Mouse (Mus musculus) forebrain, embryonic 11.5 days (tissue): ENCODE results near the gene Gm12184. TPM values are rescaled to one million over a fixed set of nuclear protein-coding genes. Genes with fewer than 3 reads are reported as not detected.
"Not testable (repeated sequence)": the region's sequence is repeated elsewhere in the genome, so short reads cannot be mapped to it uniquely, and the experiment has no call there.

Source experiments
- ATAC-seq: fragments of 200-750 bp; cut with Nextera tagmentation; replicated peaks from 2 replicates; pipeline ENCODE4 v1.8.0; 2017; ENCODE audit warnings: moderate TSS enrichment; ENCODE audit not compliant: low FRiP score
- DNase-seq: peaks from one replicate; pipeline ENCODE4 v3.0.0-alpha.2; 2017; ENCODE audit warnings: low spot score
- H3K27ac ChIP-seq: fragments of 300-500 bp; sonication (generic); 2 replicates; pipeline ENCODE4 v1.5.1; 2014; ENCODE audit warnings: low read depth, low read length
- H3K27me3 ChIP-seq: fragments of 300-500 bp; sonication (generic); 2 replicates; pipeline ENCODE4 v1.6.1; 2014; ENCODE audit warnings: mild to moderate bottlenecking, low read length, mixed read lengths; ENCODE audit not compliant: control insufficient read depth, insufficient read depth
- H3K36me3 ChIP-seq: fragments of 300-500 bp; sonication (generic); 2 replicates; pipeline ENCODE4 v1.6.1; 2014; ENCODE audit warnings: mild to moderate bottlenecking, low read length, moderate library complexity, mixed read lengths; ENCODE audit not compliant: control insufficient read depth, insufficient read depth
- H3K4me1 ChIP-seq: fragments of 300-500 bp; sonication (generic); replicated peaks from 2 replicates; pipeline ENCODE4 v1.6.1; 2014; ENCODE audit warnings: low read length, mixed read lengths; ENCODE audit not compliant: control insufficient read depth, insufficient read depth
- H3K4me2 ChIP-seq: fragments of 300-500 bp; sonication (generic); 2 replicates; pipeline ENCODE4 v1.6.1; 2014; ENCODE audit warnings: low read depth, mild to moderate bottlenecking, low read length, moderate library complexity, mixed read lengths; ENCODE audit not compliant: severe bottlenecking
- H3K4me3 ChIP-seq: fragments of 300-500 bp; sonication (generic); 2 replicates; pipeline ENCODE4 v1.5.1; 2014; ENCODE audit warnings: low read depth, low read length
- H3K9ac ChIP-seq: fragments of 300-500 bp; sonication (generic); 2 replicates; pipeline ENCODE4 v1.6.1; 2014; ENCODE audit warnings: low read length
- H3K9me3 ChIP-seq: fragments of 300-500 bp; sonication (generic); 2 replicates; pipeline ENCODE4 v1.6.1; 2016; ENCODE audit warnings: low read length, mixed read lengths; ENCODE audit not compliant: control insufficient read depth
- WGBS: fragments of 180-500 bp; shearing (Covaris S2); extraction: QIAGEN DNeasy Blood & Tissue Kit; methylation state at CpG from one replicate; pipeline ENCODE4 v1.1.7; 2014; 5-methylcytosine and 5-hydroxymethylcytosine counted together
- polyA plus RNA-seq: library from polyadenylated mRNA; unstranded; fragments of >200 nt; fragmentation: Nextera tagmentation; extraction: Ambion mirVana; gene quantifications from 2 replicates; pipeline ENCODE4 v1.2.1, GENCODE M21; 2014

The Gm12184 gene
- polyA plus RNA-seq, 1 experiment from 2014 or later: 12.7 TPM

DNA sequence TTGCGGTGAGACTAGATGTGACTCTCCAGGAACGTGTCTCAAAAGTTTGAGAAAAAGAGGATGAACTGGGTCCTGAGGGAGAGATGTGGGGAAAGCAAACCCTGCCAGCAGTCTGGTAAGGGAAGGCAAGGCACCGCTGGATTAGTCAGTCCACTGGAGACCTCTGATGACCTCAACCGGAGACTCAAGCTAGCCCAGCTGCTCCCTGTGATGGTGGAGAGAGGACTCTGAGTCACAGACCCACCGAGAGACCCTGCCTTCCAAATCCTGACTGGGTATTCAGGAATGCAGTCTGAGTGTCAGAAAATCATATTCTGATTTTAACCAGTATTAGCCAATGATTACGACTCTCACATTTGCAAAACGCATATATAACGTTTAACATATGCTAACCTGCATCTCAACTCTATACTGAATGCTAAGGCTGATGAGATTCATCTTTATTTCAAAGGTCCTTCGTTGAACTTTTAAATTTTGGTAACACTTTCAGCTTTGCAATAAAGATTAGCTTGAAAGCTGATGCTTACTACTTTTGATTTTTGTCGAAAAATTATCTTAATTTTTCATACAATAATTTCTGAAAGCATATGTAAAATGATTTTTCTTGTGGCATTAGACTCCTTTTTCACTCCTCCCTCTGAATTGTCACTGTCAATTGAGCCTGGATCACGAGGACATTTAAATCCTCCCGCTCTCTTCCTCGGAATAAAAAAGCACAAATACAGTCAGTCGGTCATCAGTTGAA, 3.5 kb downstream of the Gm12184 start:
- Histone ChIP-seq H3K9me3 (no peaks in the 10 kb centered on the region), H3K4me3 (peak overlapping the region; percentile 34), H3K27ac (no peak overlapping the region), H3K36me3 (no peaks in the 10 kb centered on the region), H3K27me3 (peaks cover 13% of the 10 kb centered on the region), H3K4me1 (0 out of 2 replicates have a peak, but pooled peaks cover 7% of the 10 kb centered on the region), H3K9ac (no peak overlapping the region), H3K4me2 (peak overlapping the region; percentile 58)
- ATAC-seq: no peak
- 32% methylated on average over 14 of the region's 14 CpGs for WGBS
- no peak for DNase-seq

DNA sequence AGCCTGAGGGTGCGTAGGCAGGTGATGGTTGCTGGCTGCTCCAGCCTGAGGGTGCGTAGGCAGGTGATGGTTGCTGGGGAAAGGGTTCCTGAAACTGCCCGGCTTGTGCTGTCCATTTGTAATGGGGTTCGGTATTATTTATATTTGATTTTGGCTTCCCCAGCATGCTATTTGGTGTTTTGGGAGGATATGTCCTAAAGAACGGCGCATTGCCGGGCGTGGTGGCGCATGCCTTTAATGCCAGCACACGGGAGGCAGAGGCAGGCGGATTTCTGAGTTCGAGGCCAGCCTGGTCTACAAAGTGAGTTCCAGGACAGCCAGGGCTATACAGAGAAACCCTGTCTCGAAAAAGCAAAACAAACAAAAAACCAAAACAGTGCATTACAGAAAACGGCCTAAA, 5.2 kb downstream of the Gm12184 start:
- not testable (repeated sequence) for H3K9me3 ChIP-seq, H3K9ac ChIP-seq, H3K36me3 ChIP-seq, H3K27ac ChIP-seq, H3K4me3 ChIP-seq, H3K4me2 ChIP-seq, ATAC-seq, H3K4me1 ChIP-seq, DNase-seq
- peaks cover 13% of the 10 kb centered on the region for H3K27me3 ChIP-seq
- 86% methylated on average over 14 of the region's 14 CpGs for WGBS

DNA sequence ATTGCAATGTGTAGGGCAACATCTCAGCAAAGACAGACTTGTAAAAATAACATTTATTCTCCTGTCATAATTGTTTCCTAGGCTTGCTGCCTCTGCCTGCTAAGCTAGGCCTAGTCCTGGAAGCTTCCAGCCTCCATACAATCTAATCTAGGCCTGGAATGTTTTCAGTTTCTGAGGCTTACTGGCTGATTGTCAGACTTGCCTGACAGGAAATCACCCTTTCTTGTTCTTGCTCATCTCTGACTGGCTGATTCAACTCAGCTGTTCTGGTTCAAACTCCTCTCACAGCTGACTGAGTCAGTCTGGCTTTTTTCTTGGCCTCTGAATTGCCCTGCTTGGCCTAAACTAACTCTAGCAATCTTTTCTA, 6.2 kb downstream of the Gm12184 start:
- Histone ChIP-seq H3K9me3 (no peaks in the 10 kb centered on the region), H3K36me3 (no peaks in the 10 kb centered on the region), H3K9ac (no peak overlapping the region), H3K27me3 (peaks cover 13% of the 10 kb centered on the region), H3K4me2 (no peak overlapping the region), H3K27ac (no peak overlapping the region), H3K4me1 (peaks cover 12% of the 10 kb centered on the region), H3K4me3 (no peak overlapping the region)
- DNase-seq (no peak), ATAC-seq (no peak)

DNA sequence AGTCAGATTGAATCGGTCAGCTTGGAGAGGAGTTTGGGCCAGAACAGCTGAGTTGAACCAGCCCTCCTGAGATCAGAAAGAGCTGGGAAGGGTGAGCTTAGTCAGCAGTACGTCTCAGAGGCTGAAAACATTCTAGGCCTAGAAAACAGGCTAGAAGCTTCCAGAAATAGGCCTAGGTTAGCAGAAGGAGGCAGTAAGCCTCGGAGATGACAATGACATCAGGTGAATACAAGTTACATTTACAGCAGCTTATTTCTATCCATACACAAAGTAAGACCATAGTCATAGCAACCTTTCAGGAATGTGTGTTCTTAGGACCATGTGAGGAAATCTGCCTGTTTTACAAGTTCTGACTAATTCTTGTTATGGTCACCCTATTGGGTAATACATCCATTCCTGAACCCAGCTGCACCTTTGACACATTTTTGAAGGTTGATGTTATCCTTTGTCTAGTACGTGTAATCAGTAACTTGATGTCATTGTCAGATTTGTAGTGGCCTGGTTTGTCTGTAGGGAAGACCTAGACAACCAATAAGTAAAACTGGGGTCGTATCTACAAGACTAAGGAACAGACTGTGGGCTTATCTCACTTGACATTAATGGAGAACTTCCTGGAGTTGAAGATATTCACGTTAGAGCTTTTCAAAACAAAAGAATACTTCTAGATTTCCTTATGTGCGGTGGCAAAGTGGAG, 6.7 kb downstream of the Gm12184 start:
- Histone ChIP-seq H3K27me3 (peaks cover 10% of the 10 kb centered on the region), H3K4me3 (no peak overlapping the region), H3K36me3 (no peaks in the 10 kb centered on the region), H3K4me1 (peaks cover 12% of the 10 kb centered on the region), H3K9me3 (no peaks in the 10 kb centered on the region), H3K27ac (no peak overlapping the region), H3K4me2 (no peak overlapping the region), H3K9ac (no peak overlapping the region)
- ATAC-seq: no peak
- DNase-seq: no peak
- 78% methylated on average over 7 of the region's 7 CpGs for WGBS

DNA sequence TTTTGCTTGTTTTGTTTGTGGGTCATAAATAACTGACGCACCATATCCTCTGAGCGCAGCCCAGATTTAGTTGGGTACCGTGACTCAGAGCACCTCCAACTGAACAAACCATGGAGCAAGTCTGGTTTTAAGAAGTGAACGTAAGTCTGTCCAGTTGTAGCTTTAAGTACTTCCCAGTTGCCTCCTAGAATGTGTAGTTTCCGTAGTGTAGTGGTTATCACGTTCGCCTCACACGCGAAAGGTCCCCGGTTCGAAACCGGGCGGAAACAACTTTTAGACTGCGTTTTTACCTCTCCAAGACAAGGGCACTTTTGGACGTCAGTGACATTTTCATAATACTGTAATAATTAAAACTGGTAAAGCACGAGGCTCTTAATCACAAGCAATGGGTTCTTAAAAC, 8.1 kb downstream of the Gm12184 start:
- WGBS: 1% methylated on average over 16 of the region's 16 CpGs
- Histone ChIP-seq H3K36me3 (no peaks in the 10 kb centered on the region), H3K9ac (peak overlapping the region; percentile 87; the same call in 1 of the 2 replicates), H3K4me3 (peak overlapping the region; percentile 77), H3K27me3 (no peaks in the 10 kb centered on the region; the same call in 1 of the 2 replicates), H3K4me1 (peaks cover 6% of the 10 kb centered on the region), H3K4me2 (peak overlapping the region; percentile 82), H3K9me3 (no peaks in the 10 kb centered on the region), H3K27ac (no peak overlapping the region)
- peak; percentile 90 for DNase-seq
- ATAC-seq: 0 out of 2 replicates have a peak, but pooled peaks have one; percentile 1

DNA sequence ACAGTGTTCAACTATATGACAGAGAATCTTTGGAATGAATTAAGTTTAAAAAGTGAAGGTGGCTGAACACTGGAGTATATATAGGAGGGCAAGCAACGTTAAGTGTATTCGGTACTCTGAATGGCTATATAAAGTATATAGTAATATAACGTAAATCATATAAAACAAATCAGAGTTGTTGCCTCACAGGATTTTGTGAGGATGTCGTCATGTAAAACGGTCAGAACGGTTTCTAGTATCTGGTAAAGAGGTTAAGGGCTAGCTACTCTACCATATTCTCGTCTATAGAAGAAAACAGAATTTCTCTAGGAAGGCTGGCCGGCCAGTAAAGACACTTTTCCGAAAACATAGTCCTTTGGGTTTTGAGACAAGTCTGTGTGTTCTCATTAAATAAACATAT, 8.7 kb downstream of the Gm12184 start:
- WGBS: 8% methylated on average over 9 of the region's 9 CpGs
- Histone ChIP-seq H3K9me3 (no peaks in the 10 kb centered on the region), H3K4me2 (peak overlapping the region; percentile 82), H3K27ac (peak overlapping the region; percentile 92; the same call in 1 of the 2 replicates), H3K27me3 (no peaks in the 10 kb centered on the region), H3K9ac (peak overlapping the region; percentile 87), H3K4me3 (peak overlapping the region; percentile 77), H3K4me1 (peaks cover 6% of the 10 kb centered on the region), H3K36me3 (no peaks in the 10 kb centered on the region)
- DNase-seq (no peak), ATAC-seq (peak; percentile 7; the same call in 1 of the 2 replicates)

DNA sequence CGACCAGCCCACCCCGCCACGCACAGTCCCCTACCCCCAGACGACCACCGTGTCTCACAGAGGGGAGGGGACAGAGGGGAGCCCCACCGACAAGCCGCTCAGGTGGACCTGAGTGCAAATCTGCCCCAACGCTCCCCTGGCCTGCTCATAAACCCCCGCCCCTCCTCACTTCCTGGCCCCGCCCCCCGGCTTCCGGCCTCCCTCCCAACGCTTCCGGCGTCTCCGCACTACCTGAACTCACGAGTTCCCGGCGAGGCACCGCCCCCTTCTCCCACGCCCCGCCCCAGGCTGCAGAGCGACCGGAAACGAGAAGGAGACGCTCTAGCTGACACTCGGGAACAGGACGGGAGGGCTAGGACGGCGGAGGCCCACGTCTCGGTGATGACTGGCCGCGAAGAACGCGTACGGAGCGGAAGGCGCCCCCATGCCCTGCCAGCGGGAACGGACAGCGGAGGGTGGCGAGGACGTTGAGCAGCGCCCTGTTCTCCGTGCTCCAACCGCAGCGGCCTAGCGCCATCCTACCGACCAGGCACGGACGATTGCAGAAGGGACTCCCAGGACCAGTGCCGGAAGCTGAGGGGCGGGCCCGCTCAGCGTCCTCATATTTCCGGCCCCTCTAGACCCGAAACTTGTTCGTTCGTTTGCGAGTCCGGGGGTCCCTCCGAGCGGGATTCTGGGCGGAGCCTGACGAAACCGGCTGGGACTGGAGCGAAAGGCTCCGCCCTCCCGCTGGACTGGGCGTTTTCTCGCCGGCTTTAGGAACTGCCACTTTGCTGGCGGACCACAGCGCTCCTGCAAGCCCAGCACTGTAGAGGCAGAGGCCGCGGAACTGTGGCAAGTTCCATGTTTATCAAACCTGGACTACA, 9.4 kb downstream of the Gm12184 start, which contains the start of gene Trim41:
Trim41 (minus strand) TSS at position 554 of the 866 bp plus-strand sequence.
- Histone ChIP-seq H3K36me3 (no peaks in the 10 kb centered on the region; the same call in 1 of the 2 replicates), H3K27me3 (no peaks in the 10 kb centered on the region), H3K9me3 (no peaks in the 10 kb centered on the region), H3K4me2 (peak within 1 kb of the TSS; percentile 82), H3K4me3 (peak within 1 kb of the TSS; percentile 77), H3K4me1 (peaks cover 6% of the 10 kb centered on the region), H3K9ac (peak within 1 kb of the TSS; percentile 87), H3K27ac (peak within 1 kb of the TSS; percentile 92)
- peak; percentile 99 for DNase-seq
- peak; percentile 96 for ATAC-seq
- 0% methylated on average over 62 of the region's 77 CpGs for WGBS

DNA sequence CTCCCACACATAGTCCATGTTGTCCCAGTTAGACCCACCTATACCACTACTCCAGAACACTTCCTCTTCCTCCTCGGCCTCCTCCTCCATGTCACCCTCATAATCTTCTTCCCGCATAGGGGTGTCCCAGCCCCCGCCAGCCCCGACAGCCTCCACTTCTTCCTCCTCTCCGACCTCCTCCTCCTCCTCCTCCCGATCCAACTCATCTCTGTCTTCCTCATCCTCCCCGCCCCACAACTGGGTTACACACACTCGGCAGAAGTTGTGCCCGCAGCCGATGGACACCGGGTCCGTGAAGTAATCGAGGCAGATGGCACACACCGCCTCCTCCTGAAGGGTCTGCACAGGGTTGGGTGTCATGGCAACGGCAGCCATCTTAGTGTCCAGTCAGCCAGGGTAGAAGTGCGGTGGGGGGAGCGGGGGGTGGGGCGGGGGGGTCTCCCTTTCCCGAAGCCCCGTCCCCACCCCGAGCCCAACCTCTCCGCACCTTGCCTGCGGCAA, 10.1 kb downstream of the Gm12184 start:
- Histone ChIP-seq H3K9ac (peak overlapping the region; percentile 65), H3K4me2 (peak overlapping the region; percentile 82), H3K4me1 (peaks cover 6% of the 10 kb centered on the region), H3K36me3 (no peaks in the 10 kb centered on the region; the same call in 1 of the 2 replicates), H3K27ac (no peak overlapping the region), H3K9me3 (no peaks in the 10 kb centered on the region), H3K27me3 (no peaks in the 10 kb centered on the region), H3K4me3 (peak overlapping the region; percentile 77)
- DNase-seq (peak; percentile 85), ATAC-seq (peak; percentile 71)
- WGBS: 4% methylated on average over 23 of the region's 23 CpGs
